Mouse (Mus musculus) urinary bladder, postnatal 25 days (tissue): ENCODE measurements around the gene Slc12a8.

Experiments
- DNase-seq: peaks from one replicate; pipeline ENCODE4 v3.0.0; 2022; ENCODE audit warnings: low spot score

Slc12a8 gene

DNA sequence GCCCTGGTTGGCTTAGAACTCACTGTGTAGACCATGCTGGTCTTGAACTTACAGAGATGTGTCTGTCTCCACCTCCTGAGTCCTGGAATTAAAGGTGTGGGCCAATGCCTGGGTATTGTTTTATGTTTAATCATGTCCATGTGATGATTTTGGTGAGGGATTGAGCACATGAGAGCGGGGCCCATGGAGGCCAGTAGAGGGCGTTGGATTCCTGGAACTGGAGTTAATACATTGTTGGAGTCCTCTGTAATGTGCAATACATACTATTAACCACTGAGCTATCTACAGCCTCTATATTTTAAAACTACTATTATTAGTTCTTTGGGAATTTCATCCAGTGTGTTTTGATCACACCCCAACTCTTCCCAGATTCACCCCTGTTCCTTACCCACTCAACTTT, 27.2 kb downstream of the Slc12a8 start:
- DNase-seq = no peak

DNA sequence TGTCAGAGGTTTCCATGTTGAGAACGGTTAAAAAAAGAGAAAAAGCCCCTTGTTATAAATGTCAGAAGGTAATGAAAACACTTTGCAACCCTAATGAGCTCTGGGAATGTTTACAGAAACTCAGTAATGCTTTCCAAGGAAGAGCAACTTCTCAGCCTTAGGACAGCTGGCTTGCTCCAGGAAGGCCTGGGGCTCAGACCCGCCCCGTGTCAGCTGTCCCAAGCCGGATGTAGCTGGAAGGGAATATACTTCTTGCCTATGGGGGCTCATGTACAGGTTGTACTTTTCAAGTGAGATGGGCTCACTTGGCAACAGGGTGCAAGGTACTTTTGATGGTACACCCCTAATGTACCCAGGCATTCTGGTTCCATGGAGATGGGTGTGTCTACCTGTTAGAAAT, 28.4 kb downstream of the Slc12a8 start:
- DNase-seq = no peak

DNA sequence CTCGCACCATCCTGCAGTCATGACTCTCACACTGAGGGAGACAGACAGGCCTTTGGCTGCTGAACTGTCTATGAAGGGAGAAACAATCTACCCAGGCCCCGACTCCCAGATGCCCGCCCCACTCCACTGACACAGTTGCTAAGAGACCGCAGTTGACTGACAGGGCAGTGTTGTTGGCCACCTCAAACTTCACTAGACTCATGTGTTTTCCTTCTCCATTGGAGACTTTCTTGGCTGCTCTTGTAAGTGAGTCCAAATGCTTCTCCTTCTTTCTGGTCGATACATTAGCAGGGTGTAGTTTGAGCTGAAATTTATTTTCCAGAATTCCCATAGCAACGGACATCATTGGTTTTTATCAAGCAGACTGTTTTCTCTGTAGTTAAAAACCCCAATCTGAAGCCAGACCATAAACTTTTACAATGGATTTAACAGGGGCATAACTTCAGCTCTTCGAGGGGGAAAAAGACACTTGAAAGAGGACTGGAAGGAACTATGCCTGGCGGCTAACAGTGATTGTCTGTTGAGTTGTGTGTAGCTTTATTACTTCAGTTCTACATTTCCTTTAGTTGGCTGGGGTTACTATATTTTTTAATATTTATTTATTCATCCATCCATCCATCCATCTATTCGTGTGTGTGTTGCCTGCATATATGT, 36.7 kb downstream of the Slc12a8 start:
- DNase-seq = no peak

DNA sequence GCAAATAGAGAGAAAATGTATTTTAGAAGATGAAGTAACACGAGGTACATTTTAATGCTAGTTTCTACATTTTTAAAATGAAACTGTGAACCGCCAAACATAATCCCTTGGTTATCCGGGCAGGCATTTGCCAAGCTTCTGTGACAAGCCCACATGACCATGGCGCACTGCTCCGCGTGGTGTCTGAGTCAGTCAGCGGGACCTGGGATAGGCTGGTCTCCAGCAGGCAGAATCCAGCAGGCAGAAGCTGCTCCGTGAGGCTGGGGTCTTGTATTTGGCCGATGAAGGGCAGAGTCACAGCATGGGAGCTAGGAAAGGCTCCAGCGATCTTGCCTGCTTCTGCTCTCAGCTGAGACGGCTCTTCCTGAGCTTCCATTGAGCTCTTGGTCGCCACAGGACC, 41.0 kb downstream of the Slc12a8 start:
- DNase-seq = no peak

DNA sequence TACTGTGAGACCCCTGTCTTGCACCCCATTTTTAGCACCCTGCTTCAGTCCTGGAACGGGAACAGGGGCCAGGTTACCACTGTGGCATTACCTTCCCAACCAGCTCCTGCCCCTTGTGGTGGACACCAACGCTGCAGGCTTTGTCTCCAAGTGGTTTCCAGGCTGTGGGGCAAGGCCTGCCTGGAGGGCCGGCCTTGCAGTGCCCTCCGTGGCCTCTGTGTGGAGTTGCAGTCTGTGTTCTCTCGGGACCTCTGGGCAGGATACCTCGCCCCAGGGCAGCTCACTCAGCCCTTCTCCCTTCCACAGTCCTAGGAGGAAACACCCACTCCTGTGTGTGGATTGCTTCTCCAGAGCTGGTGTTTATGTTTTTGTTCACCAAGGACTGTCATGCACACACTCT, 43.2 kb downstream of the Slc12a8 start:
- peak; percentile 71 for DNase-seq

DNA sequence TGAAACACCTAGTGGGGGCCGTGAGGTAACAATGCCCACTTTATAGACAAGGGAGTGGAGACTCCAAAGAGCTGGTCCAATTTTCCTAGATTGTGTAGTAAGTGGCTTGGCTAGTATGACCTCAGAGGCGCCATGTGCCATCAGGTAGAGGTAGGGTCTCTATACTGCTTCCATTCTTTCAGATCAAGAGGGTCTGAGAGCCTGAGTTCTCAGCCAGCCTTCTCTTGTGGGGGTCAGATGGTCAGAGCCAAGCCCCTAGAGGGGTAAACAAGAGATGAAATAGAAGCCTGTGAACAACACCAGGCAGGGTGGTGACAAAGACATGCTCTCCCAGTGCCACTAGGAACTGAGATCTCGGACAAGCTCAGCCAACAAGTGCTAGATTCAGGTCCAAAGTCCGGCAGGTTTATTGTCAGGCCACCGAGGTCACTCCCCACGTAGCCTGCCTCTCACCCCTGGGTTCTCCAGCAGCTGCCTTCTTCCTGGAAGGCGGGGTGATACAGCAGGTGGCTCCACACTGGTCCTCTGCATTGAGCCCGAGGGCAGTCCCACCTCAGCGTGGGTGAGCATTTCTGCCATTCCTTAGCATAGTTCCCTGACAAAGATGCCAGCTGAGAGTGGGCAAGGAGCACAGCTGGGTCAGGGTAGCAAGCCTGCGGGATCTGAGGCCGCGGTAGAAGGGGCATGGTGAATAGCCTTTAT, 44.3 kb downstream of the Slc12a8 start:
- no peak for DNase-seq

DNA sequence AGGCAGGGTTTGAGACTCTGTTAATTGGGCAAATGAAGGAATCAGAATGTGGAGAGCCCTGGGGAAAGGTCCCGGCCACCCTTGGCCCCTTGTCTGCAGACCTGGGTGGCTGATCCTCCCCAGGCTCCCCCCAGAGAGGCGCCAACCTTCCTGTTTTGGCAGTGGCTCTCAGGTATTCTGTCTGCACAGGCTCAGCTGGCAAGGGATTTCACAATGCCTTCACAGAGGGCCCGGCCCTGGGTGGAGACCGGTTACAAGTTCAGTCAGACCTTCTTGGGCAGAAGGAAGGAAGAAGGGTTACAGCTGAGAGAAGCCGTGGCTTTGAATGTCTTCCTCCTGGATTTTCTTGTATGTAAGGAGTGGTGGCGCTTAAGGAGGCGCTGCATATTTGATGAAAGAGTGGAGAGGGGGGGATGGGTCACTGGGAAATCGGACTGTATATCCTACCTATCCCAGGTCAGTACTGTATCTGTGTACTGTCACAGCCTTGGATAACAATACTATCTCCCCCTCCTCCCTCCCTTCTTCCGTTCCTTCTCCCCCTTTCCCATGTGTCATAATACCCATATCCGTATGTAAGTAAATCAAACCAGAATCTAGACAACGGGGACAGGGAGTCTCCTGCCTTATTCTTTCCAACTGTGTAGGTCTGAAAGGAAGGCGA, 45.9 kb downstream of the Slc12a8 start:
- no peak for DNase-seq

DNA sequence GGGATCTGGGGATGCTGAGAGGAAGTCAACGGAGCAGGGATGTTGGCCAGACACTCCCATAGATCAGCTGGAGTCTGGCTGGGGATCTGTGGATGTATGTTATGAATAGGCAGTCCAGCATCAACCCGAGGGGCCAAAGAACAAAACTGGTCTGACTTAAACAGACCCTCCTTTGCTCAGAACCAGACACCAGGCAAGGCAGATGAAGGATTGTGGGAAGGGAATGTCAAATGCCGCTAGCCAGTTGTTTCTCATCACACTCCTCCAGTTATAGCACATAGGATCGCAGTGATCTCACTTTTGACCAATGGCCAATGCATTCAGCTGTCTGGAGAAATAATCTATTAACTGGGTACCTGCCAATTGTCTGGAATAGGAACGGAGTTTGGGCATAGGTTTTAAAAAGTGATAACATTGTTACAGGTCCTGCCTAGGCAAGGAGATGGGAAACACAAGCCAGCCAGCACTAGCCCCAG, 46.4 kb downstream of the Slc12a8 start:
- DNase-seq = no peak

DNA sequence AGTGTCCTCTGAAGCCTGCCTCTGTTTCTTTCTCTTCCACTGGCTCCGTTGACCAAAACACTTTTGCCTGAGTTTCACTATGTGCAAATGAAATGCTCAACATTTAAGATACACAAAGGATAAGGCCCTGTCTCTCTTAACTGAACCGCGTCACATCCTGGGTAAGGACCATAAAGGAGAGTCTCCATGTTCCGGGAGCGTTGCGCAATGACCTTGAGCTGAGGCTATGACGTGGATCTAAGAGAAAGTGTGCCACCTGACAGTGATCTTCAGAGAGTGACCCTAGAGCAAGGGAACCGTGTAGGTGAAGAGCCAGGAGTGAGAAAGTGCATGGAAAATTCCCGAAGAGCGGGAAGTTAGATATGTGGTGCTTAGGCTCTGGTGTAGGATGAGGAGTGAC, 49.3 kb downstream of the Slc12a8 start:
- DNase-seq = no peak

DNA sequence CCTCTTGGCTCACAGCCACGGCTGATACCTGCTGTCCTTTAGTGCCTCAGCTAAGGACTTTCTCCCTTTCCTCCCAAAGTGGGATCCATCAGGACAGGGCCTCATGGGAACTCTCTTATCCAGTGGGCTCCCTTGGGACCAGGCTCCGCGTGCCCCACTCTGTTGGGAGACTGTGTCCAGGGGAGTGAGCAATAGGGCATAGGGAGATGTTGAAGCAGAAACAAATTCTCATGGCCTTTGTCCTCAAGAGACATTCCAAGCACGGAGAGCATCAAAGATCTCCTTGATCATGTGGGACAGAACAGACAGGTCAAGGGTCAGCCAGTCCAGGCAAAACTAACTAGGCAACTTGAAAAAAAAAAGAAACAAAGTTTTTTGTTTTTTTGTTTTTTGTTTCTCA, 50.6 kb downstream of the Slc12a8 start:
- DNase-seq = no peak

DNA sequence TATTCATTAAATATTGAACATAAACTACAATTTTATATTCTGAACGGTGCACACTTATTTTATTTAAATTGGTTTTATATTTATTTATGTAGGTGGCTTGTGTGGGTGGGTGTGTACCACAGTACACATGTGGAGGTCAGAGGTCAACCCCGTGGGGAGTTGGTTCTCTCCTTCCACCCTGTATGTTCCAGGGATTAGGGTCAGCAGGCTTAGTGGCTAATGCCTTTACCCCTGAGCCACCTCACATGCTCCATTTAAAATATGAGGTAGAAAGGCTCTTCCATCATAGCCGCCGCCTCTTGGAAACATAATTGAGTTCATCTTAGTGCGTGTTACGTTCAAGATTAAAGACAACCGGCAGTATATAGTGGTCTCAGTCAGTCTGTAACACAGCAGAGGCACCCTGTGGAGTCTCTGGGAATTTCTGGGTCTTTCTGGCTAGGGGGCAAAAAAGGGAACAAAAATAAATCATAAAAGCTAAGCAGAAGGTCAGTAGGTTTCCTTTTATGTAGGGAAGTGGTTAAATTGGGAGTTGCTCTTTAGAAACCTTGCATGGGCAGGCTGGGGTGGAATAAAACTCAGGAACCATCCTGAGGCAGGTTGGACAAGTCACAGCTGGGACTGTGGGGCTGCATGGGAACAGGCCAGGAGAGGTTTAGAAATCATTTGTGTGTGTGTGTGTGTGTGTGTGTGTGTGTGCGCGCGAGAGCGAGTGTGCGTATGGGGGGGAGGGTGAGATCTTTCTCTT, 51.3 kb downstream of the Slc12a8 start:
- DNase-seq = no peak

DNA sequence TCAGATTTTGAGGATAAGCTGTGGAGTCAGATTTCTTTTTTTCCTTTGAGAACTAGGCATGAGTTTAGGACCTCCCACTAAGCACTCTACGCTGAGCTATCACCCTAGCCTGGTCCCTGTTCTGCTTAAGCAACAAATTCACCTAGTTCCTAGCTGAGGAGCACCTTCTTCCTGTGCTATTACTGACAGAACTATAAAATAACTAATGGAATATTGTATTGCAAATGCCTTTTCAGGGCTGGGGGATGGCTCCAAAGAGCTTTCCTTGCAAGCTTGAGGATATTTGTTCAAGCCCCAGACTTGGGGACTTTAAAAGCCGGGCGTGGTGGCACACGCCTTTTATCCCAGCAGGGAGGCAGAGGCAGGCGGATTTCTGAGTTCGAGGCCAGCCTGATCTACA, 55.5 kb downstream of the Slc12a8 start:
- DNase-seq = no peak

DNA sequence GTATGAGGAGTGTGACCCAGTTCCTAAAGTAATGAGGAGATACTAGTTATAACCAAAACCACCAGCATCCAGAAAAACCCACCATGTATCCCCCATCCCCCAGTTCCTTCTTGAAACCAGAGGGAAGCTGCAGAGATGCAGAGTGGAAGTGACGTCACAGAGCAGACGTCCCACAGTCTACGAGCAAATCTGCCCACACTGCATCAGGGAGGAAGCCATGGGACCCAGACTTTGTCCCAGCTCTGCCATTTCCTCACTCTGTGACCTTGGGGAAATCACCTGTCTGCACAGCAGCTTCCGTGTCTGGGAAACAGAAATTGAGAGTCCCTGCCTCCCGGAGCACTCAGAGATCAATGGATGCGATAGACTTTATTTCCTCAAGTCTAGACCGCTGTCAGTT, 56.6 kb downstream of the Slc12a8 start:
- DNase-seq = no peak

DNA sequence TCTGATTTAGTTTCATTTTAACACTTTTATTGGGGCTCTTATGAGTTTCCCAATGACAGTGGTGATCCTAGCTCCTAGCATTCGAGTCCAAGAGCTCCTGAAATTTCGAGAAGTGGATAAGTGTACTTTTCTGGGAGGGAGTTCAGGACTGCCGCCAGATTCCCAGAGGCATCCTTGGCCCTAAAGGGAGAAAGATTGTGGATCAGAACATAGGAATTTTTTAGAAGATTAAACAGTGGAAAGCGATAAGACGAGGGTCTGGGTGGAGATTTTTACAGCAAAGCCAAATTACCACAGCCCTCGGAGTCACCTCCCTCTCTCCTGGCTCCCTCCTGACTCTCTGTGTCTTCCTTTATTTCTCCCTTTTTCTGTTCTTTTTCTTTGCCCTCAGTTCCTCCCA, 58.6 kb downstream of the Slc12a8 start:
- no peak for DNase-seq

DNA sequence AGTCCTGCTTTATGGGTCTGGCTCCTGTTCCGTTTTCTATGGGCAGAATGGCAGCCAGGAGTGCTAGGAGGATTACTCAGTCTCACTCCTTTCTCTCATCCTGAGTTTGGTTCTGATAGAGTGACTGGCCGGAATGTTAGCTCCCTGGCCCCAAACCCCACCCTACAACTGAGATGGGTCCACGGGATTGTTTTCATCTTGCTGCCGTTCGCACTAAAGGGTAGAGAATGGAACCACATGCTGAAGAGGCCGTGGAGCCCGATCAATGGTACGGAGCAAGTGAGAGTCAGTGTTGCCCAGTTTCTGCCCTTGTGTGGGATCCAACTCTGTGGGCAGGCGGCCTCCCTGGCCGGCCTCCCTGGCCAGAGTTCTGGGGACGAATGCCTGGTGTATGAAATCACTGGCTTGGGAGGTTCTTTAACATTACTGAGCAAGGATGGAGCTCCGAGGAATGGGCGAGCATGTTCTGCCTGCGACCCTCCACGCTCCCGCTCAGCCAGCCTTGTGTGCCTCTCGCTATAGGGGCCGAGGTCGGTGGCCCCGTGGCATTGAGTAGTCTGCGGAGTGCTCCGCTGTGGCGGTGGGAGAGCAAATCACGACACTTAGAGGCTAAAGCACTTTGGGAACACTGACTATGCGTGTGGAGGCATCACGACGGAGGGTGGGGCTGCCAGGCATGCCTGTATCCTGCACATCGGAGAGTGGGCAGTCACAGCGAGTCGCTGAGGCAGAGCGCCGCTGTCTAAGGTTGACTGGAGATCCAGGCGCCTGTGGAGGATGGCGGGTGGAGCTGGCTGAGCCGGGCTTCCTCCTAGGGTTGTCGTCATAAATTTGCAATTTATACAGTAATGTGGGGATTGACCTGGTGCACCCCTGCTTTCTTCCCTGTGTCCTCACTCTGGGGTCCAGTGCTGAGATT, 59.4 kb downstream of the Slc12a8 start:
- DNase-seq = no peak

DNA sequence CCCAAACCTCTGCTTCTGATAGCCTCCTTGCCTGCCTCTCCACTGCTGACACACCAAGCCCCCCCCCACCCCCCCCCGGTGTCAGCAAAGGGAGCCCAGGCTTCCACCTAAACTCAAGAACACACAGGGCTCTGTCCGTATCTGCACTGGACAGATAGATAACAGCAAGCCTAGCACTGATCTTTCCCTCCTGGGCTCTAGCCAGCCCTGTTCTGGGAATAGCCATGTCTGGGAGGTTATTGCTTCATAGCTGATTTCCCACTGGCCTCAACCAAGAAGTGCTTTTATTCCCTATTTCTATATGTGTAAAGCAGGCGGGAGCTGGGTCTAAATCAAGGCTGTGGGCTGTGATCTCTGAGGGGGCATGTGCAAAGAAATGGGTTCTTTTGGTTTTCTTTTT, 61.3 kb downstream of the Slc12a8 start:
- no peak for DNase-seq

DNA sequence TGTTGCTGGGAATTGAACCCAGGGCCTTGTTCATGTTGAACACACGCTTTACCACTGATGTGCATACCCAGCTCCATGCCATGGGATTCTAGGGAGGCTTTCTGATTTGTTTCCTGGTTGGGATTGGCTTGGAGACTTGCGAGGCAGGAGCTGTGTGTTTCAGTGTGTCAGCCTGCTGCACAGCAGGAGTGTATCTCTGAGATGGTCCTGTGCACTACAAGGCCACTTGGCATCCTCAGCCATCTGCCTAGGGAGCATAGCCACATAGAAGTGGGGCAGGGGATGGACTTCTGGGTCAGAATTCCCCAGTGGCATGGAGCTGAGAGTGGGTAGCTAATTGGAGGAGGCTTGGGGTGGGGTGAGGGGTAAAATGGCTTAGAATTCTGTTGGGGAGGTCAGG, 63.2 kb downstream of the Slc12a8 start:
- DNase-seq = no peak

DNA sequence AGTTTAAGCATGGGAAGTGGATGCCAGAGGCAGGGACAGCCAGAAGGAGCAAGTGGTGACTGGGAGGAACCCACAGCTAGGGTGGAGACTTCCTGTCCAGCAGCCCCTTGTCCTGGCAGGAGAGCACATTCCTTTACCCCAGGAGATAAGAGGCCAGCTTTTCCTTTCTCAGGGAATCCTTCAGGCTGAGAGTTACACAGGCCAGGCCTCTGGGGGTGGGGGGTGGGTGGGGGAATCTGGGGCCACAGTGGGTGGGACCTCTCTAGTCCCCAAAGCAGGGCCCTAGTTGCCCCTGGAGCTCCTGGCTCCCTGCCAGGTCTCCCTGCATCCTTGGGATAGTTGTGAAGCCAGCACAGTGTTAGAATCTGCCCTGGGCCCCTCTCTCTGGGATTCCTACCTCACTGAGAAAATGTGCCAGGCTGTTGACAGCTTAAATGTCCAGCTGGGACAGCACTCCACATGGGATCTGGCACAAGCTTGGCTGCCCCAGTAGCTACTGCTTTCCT, 63.7 kb downstream of the Slc12a8 start:
- DNase-seq = no peak

DNA sequence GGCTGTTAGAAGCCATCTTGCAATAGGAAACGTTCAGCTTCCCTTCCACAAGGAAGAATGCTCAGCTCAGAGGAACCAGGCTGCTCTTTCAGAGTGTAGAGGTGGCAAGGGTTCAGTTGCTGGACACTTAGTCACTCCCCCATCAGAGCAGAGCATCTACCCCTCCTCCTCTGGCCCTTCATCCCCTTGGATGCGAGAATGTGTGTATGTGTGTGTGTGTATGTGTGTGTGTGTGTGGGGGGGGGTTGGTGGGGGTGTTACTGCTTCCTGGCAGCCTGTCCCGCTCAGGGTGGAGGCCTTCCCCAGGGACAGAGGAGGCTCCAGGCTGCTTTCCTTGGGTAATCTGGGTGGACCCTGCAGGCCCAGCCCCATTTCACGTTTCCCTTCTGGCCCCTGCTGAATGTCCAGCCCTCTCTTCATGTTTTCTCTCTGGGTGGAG, 64.6 kb downstream of the Slc12a8 start:
- DNase-seq = no peak

DNA sequence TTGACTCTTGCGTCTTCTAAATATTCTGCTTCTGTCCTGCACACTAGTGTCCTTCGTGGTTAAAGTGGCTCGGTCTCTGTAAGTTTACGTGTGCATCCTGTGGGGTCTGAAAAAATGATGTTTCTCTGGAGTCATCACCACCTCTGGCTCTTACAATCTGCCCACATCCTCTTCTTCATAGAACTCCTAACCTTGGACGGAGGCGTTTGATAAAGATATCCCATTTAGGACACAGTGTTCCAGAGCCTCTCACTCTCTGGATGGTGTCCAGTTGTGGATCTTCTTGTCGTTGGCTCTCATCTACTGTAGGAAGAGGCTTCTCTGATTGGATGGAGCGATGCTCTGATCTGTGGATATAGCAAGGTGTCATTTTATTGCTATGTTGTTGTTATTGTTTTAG, 65.4 kb downstream of the Slc12a8 start:
- DNase-seq = no peak

DNA sequence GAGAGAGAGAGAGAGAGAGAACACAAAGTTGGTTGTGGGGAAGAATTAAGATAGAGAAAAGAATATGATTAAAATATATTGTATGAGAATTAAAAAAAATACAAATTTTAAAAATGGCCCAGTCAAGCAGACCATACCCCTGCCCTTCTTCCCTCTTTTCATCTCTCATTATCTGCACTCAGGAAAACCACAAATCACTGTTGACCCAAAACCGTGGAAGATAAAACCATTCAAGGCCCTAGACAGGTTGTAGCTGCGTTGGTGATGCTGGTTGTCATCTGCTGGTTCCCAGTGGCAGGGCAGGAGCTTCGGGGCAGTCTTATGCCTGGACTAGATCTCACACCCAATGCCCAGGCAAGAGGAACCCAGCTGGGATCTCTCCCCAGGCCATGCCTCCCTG, 66.2 kb downstream of the Slc12a8 start:
- DNase-seq = no peak
